Mouse (Mus musculus) midbrain, embryonic 16.5 days (tissue): ENCODE measurements around the gene Selenon. TPM values are rescaled to one million over a fixed set of nuclear protein-coding genes. Genes with fewer than 3 reads are reported as not detected.
A peak's percentile ranks its signal among the peaks of the same experiment; 100 is the strongest.
"Not testable (repeated sequence)": the region's sequence is repeated elsewhere in the genome, so short reads cannot be mapped to it uniquely, and the experiment has no call there.

ENCODE experiments used
- ATAC-seq: fragments of 200-750 bp; cut with Nextera tagmentation; 2 replicates; pipeline ENCODE4 v1.8.0; 2017; ENCODE audit warnings: moderate TSS enrichment
- H3K27ac ChIP-seq: fragments of 300-500 bp; sonication (generic); 2 replicates; pipeline ENCODE4 v1.5.1; 2014; ENCODE audit warnings: mild to moderate bottlenecking, low read length, mixed read lengths
- H3K27me3 ChIP-seq: fragments of 300-500 bp; sonication (generic); 2 replicates; pipeline ENCODE4 v1.6.1; 2014; ENCODE audit warnings: low read depth, low read length, mixed read lengths; ENCODE audit not compliant: control insufficient read depth, insufficient read depth
- H3K36me3 ChIP-seq: fragments of 300-500 bp; sonication (generic); 2 replicates; pipeline ENCODE4 v1.6.1; 2014; ENCODE audit warnings: mild to moderate bottlenecking, low read length, moderate library complexity, mixed read lengths; ENCODE audit not compliant: control insufficient read depth, insufficient read depth
- H3K4me1 ChIP-seq: fragments of 300-500 bp; sonication (generic); 2 replicates; pipeline ENCODE4 v1.6.1; 2014; ENCODE audit warnings: mild to moderate bottlenecking, low read length, mixed read lengths; ENCODE audit not compliant: control insufficient read depth, insufficient read depth
- H3K4me2 ChIP-seq: fragments of 300-500 bp; sonication (generic); 2 replicates; pipeline ENCODE4 v1.6.1; 2014; ENCODE audit warnings: mild to moderate bottlenecking, low read length, mixed read lengths
- H3K4me3 ChIP-seq: fragments of 300-500 bp; sonication (generic); 2 replicates; pipeline ENCODE4 v1.5.1; 2014; ENCODE audit warnings: low read depth, mild to moderate bottlenecking, low read length, moderate library complexity, mixed read lengths
- H3K9ac ChIP-seq: fragments of 300-500 bp; sonication (generic); 2 replicates; pipeline ENCODE4 v1.6.1; 2014; ENCODE audit warnings: low read depth, low read length, mixed read lengths
- H3K9me3 ChIP-seq: fragments of 300-500 bp; sonication (generic); replicated peaks from 2 replicates; pipeline ENCODE4 v1.6.1; 2014; ENCODE audit warnings: mild to moderate bottlenecking, low read length, mixed read lengths; ENCODE audit not compliant: control insufficient read depth, poor library complexity, severe bottlenecking
- WGBS: fragments of 180-500 bp; shearing (Covaris S2); extraction: QIAGEN DNeasy Blood & Tissue Kit; methylation state at CpG from one replicate; pipeline ENCODE4 v1.1.7; 2014; 5-methylcytosine and 5-hydroxymethylcytosine counted together
- polyA plus RNA-seq: library from polyadenylated mRNA; unstranded; fragments of >200 nt; fragmentation: Nextera tagmentation; extraction: Ambion mirVana; gene quantifications from 2 replicates; pipeline ENCODE4 v1.2.1, GENCODE M21; 2015

Selenon gene
- polyA plus RNA-seq, 1 experiment from 2014 or later, result 6.7 TPM

DNA sequence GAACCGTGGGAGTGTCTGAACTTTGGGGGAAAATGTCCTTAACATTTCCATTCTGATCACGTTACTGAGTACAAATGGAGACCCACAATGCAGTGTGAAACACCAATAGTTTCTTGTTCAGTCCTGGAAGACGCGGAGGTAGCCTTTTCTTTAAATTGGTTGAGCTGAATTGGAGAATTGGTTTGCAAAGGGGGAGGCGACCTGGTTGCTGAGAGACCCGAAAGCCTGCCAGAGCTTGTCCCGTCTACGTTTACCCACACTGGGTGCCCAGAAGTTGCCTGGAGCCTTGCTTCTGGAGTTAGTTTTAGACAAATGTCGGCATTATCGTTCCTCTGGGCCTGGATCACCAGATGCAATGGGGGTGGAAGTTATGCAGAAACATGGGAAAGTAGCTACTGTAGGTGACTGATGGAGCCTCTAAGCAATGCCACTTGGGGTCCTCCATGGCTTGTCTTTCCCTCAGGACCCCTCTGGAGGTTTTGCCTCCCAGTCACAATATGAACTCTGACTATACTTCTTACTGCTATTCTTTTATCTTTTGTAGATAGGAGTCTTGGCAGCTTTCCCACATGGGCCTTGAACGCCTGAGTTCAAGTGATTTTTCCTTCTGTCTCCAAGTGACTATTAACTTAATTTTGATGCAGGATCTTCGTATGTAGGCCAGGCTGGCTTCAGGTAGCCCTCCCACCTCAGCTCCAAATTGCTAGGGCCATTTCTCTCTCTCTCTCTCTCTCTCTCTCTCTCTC, 53.8 kb downstream of the Selenon start:
- ATAC-seq, result peak; percentile 29; the same call in 1 of the 2 replicates

GRCm38 (mm10) chr4:134497223-134497622, 54.7 kb downstream of the Selenon start:
- H3K9ac ChIP-seq, result peak overlapping the region; percentile 88
- H3K4me1 ChIP-seq, result peaks cover 32% of the 10 kb centered on the region
- no peaks in the 10 kb centered on the region for H3K36me3 ChIP-seq
- H3K9me3 ChIP-seq, result no peaks in the 10 kb centered on the region
- H3K4me2 ChIP-seq, result peak overlapping the region; percentile 66
- ATAC-seq, result peak; percentile 46
- no peaks in the 10 kb centered on the region for H3K27me3 ChIP-seq
- H3K4me3 ChIP-seq, result peak overlapping the region; percentile 55
- WGBS, result 7% methylated on average over 6 of the region's 6 CpGs
- H3K27ac ChIP-seq, result peak overlapping the region; percentile 80

More for the DNA sequence above, 53.8 kb downstream of the Selenon start:
- Histone ChIP-seq H3K4me2 (peak overlapping the region; percentile 66), H3K27me3 (no peaks in the 10 kb centered on the region), H3K4me1 (peaks cover 32% of the 10 kb centered on the region), H3K9me3 (no peaks in the 10 kb centered on the region), H3K27ac (peak overlapping the region; percentile 80), H3K9ac (peak overlapping the region; percentile 88), H3K36me3 (no peaks in the 10 kb centered on the region), H3K4me3 (peak overlapping the region; percentile 55)
- 59% methylated on average over 12 of the region's 12 CpGs for WGBS

- no peaks in the 10 kb centered on the region for H3K36me3 ChIP-seq
- 4% methylated on average over 35 of the region's 35 CpGs for WGBS
- H3K9me3 ChIP-seq, result no peaks in the 10 kb centered on the region
- H3K4me2 ChIP-seq, result peak within 1 kb of the TSS; percentile 66
- H3K4me3 ChIP-seq, result peak within 1 kb of the TSS; percentile 55
- no peaks in the 10 kb centered on the region for H3K27me3 ChIP-seq
- peak; percentile 68 for ATAC-seq
- H3K27ac ChIP-seq, result peak within 1 kb of the TSS; percentile 80
- H3K9ac ChIP-seq, result peak within 1 kb of the TSS; percentile 88
- H3K4me1 ChIP-seq, result peaks cover 32% of the 10 kb centered on the region
Measured at GRCm38 (mm10) chr4:134496595-134497210, 55.3 kb downstream of the Selenon start, which contains the start of gene Paqr7. Paqr7 (plus strand) TSS chr4:134496697.

DNA sequence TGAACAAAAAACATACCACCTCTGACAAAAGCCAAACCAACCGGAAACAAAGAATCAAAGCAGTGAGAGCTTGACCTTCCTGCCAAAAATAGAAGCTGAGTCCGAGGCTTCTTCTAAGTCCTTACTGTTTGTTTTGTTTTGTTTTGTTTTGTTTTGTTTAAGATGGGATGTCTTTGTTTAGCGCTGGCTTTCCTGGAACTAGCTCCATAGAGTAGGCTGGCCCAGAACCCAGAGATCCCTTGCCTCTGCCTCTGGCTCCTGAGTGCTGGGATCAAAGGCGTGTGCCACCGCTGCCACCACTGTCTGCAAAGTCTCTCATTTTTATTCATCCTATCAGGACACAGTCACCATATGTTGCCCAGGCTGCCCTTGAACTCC, 56.4 kb downstream of the Selenon start:
- Histone ChIP-seq H3K27ac (no peak overlapping the region), H3K4me3 (no peak overlapping the region), H3K4me2 (no peak overlapping the region), H3K9me3 (no peaks in the 10 kb centered on the region), H3K4me1 (peaks cover 32% of the 10 kb centered on the region), H3K27me3 (no peaks in the 10 kb centered on the region), H3K9ac (no peak overlapping the region), H3K36me3 (no peaks in the 10 kb centered on the region)
- no peak for ATAC-seq
- WGBS, result 55% methylated on average over 5 of the region's 5 CpGs

GRCm38 (mm10) chr4:134494780-134495545, 57.0 kb downstream of the Selenon start:
- H3K4me1 ChIP-seq, result peaks cover 32% of the 10 kb centered on the region
- 0 out of 2 replicates have a peak, but pooled peaks have one; percentile 17 for ATAC-seq
- H3K36me3 ChIP-seq, result no peaks in the 10 kb centered on the region
- 0 out of 2 replicates have a peak overlapping the region, but pooled peaks have one; percentile 10 for H3K9ac ChIP-seq
- H3K4me2 ChIP-seq, result no peak overlapping the region
- H3K4me3 ChIP-seq, result no peak overlapping the region
- 63% methylated on average over 16 of the region's 16 CpGs for WGBS
- H3K27me3 ChIP-seq, result no peaks in the 10 kb centered on the region
- no peaks in the 10 kb centered on the region for H3K9me3 ChIP-seq
- H3K27ac ChIP-seq, result peak overlapping the region; percentile 64

GRCm38 (mm10) chr4:134494161-134494560, 57.8 kb downstream of the Selenon start:
- H3K27me3 ChIP-seq, ATAC-seq, H3K4me2 ChIP-seq, H3K36me3 ChIP-seq, H3K9me3 ChIP-seq, H3K4me3 ChIP-seq, H3K9ac ChIP-seq: not testable (repeated sequence)
- WGBS, result 95% methylated on average over 5 of the region's 6 CpGs
- Histone ChIP-seq H3K4me1 (peaks cover 32% of the 10 kb centered on the region), H3K27ac (0 out of 2 replicates have a peak overlapping the region, but pooled peaks have one; percentile 64)

GRCm38 (mm10) chr4:134491716-134492115, 60.2 kb downstream of the Selenon start:
- H3K4me2 ChIP-seq, result no peak overlapping the region
- ATAC-seq, result no peak
- no peak overlapping the region for H3K9ac ChIP-seq
- H3K27me3 ChIP-seq, result no peaks in the 10 kb centered on the region
- WGBS, result 74% methylated on average over 6 of the region's 6 CpGs
- H3K27ac ChIP-seq, result no peak overlapping the region
- H3K9me3 ChIP-seq, result no peaks in the 10 kb centered on the region
- no peaks in the 10 kb centered on the region for H3K36me3 ChIP-seq
- H3K4me1 ChIP-seq, result peaks cover 17% of the 10 kb centered on the region
- H3K4me3 ChIP-seq, result no peak overlapping the region

DNA sequence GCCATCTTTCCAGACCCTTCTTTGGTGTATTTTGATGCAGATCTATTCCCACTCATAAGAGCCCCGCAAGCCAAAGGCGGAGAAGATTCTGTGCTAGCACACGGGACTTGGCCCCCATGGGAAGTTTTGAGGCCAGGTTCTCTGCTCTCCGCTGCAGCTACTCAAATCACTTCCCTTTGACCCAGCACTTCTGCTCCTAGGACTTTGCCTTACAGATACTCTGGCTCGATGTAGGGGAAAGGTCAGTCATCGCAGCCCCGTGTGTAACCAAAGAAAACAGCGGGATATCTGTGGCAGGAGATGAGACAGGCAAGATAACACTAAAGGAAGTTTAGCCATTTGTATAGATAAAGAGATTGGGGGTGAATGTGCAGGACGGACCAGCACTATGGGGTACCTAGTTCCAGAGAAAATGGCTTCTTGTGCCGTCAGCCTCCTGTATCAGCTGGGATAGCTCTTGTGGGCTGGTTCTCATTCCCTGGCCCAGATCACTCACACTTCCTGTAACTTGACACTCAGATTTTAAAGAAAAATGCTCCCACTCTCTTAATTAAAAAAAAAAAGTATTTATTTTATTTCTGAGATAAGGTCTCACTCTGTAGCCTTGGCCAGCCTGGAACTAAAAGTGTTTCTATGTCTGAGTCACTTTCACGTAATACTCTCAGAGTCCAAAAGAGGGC, 61.8 kb downstream of the Selenon start:
- Histone ChIP-seq H3K4me1 (peaks cover 6% of the 10 kb centered on the region), H3K36me3 (no peaks in the 10 kb centered on the region), H3K9ac (no peak overlapping the region), H3K4me3 (no peak overlapping the region), H3K4me2 (no peak overlapping the region), H3K27ac (no peak overlapping the region), H3K9me3 (no peaks in the 10 kb centered on the region), H3K27me3 (no peaks in the 10 kb centered on the region)
- 93% methylated on average over 11 of the region's 11 CpGs for WGBS
- no peak for ATAC-seq
